Mouse (Mus musculus) megakaryocyte, embryonic 14.5 days (primary cell): ENCODE data around the gene Cdk16.

Experiments used
- FLI1 ChIP-seq: IDR thresholded peaks from 2 replicates; pipeline ENCODE4 v1.6.1; 2012; ENCODE audit warnings: low read length, inconsistent platforms, mixed read lengths
- GATA1 ChIP-seq: IDR thresholded peaks from 3 replicates; pipeline ENCODE4 v1.6.1; 2012; ENCODE audit warnings: mixed read lengths, low read length, inconsistent platforms, borderline replicate concordance

- TF ChIP-seq GATA1 = no peak
- TF ChIP-seq FLI1 = no peak
Observed at GRCm38 (mm10) chrX:20688068-20688547, 354 bp downstream of the Cdk16 start.
